Mouse (Mus musculus) common myeloid progenitor, adult 5-6 weeks (primary cell): Measurements from ENCODE around the gene Marveld1. TPM values are rescaled to one million over a fixed set of nuclear protein-coding genes. Genes with fewer than 3 reads are reported as not detected.

Experiments
- ATAC-seq: replicated peaks from 2 replicates; pipeline ENCODE4 v1.8.0; 2016; ENCODE audit warnings: low read depth, mild to moderate bottlenecking, moderate TSS enrichment, inconsistent platforms; ENCODE audit not compliant: poor library complexity, severe bottlenecking
- total RNA-seq: library from RNA; stranded (forward); fragments of 200-1000, 187-1606 nt; gene quantifications from 2 replicates; pipeline ENCODE4 v1.2.3, GENCODE M21; 2017

The Marveld1 gene
- 10.7 and 12.0 TPM in 2 replicates for total RNA-seq

DNA sequence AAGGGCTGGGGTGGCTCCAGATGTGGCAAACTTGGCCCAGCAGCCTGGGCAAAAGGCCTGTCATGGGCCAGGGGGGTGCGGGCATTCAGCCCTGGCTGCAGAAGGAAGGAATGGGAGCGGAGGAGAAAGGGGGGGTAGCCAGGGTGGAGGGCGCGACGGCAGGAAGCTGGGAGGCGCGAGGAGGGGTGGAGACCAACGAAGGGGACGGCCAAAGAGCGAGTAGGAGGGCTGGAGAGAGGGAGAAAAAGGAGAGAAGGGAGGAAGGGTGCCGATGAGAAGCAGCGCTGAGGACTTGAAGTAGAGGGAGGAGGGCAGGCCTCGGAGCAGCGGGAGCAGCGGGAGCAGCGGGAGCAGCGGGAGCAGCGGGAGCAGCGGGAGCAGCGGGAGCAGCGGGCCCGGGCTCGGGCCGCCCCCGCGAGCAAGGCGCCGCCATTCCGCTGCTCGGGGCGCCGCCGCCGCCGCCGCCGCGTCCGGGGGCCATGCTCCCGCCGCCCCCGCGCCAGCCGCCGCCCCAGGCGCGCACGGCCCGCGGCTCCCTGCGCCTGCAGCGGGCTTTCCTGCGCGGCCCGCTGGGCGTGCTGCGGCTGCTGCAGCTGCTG, at the start of gene Marveld1:
Gene Marveld1, plus strand, starts transcription at position 231 of the 599 bp plus-strand sequence.
- ATAC-seq, result peak; percentile 48

DNA sequence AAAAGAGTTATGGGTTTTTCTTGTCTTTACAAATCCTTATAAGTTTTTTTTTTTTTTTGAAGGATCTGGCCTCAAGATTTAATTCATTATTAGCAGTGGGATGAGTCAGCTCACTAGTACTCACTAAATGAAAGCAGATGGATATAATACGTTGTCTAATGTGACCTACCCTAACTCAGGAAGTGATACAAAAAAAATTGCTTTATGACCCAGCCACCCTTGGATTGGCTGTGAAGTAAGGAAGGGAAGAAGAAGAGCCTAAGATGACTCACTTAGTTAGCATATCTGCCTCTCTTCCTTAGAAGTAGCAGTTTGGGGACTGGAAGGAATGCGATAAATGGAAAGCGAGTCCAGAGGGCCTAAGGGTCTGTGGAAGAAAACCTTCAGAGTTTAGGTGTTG, 47.8 kb upstream of the Marveld1 start:
- ATAC-seq, result no peak

- no peak for ATAC-seq
Measured at GRCm38 (mm10) chr19:42104681-42105080, 42.5 kb upstream of the Marveld1 start.

DNA sequence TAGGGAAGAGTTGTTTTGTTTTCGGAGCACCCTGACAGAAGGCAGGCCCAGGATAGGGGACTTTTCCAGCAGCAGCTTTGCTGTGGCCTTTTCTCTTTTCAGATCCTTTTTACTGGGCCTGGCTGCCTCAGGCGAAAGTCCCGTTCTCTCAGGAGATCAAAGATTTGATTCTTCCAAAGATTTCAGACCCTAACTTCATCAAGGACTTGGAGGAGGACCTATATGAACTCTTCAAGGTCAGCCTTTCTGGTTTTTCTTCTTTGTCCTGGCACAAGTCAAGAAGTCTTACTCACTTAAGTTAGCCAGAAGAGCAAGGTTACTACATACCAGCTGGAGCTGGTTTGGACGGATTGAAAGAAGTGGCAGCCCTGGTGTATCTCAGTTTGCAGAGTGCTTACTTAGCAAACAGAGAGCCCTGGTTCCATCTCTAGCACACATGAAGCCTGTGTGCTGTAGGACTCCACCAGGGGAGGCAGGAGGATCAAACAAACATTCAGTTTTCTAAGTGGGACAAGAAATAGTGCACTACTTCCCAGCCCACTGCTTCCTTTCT, 31.3 kb upstream of the Marveld1 start:
- no peak for ATAC-seq

DNA sequence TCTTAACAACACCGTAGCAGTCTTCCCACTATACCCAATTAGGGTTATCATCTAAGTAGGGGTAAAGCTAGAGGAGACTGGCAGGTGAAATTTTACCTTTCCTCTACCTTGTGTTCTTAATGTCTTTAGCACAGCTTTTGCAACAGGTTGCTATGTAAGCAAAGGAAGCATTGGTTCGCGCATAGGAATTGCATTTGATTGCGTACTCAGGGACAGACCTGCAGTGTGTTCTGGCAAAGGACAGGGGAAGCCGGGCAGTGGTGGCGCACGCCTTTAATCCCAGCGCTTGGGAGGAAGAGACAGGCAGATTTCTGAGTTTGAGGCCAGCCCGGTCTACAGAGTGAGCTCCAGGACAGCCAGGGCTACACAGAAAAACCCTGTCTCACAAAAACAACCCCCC, 29.1 kb upstream of the Marveld1 start:
- ATAC-seq, result no peak

- ATAC-seq, result no peak
Measured at GRCm38 (mm10) chr19:42118596-42118995, 28.6 kb upstream of the Marveld1 start.

DNA sequence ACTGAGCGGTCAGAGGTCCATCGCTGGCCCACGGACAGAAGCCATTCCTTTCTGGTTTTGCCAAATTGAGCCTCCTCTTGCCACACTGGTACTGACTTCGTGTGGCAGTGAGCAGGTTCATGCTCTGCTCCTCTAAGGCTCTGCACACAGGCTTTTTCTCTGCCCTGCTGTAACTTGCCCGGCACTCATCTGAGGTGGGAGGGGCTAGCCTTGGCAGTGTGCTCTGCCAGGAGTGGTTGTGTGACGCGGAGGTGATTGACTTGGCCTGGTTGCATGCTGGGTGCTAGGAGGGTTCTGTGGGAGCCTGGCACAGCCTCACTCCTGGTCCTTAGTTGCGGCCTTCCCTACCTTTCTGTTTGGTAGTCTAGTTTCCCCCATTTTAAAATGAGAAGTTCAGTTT, 26.7 kb upstream of the Marveld1 start:
- no peak for ATAC-seq

DNA sequence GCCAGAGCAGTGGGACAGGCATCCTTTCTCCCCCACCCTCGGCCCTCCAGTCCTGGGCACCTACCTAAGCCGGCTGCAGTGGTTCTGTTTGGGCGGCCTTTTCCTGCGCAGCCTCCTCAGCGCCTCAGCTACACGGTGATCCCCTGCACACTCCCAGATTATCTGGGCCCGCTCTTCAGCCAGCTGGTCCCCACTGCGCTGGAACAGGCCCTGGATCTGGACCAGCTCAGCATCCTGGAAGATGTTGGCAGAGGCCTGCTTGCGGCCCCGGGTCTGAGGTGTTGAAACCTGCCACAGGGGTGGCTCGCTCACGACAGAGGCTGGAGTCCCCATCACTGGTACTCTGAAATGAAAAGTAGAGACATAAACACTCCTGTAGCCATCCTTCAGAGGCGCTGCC, 22.5 kb upstream of the Marveld1 start:
- no peak for ATAC-seq

DNA sequence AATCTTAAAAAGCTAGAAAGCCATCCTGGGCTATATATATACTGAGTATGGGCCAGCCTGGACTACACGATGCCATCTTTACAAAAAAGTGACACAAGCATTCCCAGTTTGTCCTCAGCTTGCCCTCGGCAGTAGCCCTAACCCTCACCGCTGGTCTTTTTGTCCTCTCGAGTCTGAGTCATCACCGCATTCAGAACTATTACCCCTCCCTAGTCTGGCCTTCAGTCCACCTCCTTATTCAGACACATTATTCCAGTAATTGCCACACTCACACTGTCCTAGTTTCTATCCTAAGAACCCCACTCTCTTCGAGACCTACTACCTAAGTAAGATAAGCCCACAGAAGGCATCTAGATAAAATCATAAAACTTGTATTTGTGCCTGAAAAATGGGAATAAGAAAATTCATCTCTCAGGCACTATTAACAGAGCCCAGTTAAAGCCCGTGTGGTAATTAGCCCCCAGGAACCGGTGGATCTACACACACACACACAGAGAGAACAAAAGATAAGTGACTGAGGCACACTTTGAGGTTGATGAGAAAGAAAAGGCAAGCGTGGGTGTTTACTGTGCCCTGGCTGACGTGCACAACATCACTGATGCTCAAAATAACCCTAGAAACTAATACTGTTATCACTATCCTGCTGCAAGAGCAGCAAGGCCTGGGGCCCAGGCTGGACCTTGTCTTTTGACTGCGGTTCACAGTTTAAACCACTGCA, 21.5 kb upstream of the Marveld1 start:
- ATAC-seq, result no peak

- ATAC-seq, result no peak
Measured at GRCm38 (mm10) chr19:42126219-42126605, 21.0 kb upstream of the Marveld1 start.

GRCm38 (mm10) chr19:42127024-42127423, 20.2 kb upstream of the Marveld1 start:
- ATAC-seq, result no peak

DNA sequence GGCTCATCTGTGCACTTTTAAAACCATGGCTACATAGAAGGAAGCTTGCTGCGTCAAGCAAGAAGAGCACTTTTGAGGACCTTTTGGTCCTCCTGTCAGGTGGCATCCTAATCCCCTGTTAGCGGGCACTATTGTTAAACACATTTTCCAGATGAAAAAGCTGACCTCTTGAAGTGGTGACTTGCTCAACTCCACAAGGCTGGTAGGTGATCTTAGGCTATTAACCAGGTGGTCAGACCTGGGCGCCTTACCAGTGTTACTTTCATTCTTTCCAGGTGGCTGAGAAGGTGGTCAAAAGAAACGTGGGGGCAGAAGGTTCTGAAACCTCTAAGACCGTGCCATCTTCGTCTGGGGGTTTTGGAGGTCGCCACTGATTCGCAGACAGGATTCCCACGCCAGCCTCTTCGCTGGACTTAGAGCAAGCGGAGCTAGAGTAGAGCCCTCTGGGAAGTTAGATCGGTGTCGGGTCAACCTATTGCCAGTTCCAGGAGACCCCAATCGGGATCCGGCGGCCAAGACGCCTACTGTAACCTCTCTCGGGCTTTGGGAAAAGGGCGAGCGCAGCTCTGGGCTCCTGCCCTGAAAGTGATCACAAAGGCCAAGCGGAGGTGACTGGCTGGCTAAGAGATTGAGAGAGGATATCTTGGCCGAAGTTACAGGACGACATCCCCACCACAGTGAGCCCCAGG, 19.0 kb upstream of the Marveld1 start:
- ATAC-seq, result no peak

GRCm38 (mm10) chr19:42128787-42129508, 18.3 kb upstream of the Marveld1 start, which contains the start of gene Avpi1:
TSS of gene Avpi1 (minus strand) at chr19:42129059.
- peak; percentile 90 for ATAC-seq

- ATAC-seq, result peak; percentile 29
Measured at GRCm38 (mm10) chr19:42129509-42130293, 17.5 kb upstream of the Marveld1 start.

DNA sequence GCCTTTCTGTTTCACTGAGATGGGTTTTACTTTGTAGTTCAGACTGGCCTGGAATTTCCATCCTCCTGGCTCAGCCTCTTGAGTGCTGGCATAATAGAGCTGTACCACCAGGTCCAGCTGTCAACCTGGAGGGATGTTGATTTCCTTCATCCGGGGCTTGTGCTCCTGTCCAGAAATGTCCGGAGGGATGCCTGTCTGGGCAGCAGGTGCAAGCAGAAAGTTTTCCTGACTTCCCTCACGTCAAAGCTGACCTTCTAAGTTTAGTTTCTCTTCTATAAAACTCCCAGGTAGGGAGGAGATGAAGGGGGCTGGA, 16.9 kb upstream of the Marveld1 start:
- no peak for ATAC-seq

DNA sequence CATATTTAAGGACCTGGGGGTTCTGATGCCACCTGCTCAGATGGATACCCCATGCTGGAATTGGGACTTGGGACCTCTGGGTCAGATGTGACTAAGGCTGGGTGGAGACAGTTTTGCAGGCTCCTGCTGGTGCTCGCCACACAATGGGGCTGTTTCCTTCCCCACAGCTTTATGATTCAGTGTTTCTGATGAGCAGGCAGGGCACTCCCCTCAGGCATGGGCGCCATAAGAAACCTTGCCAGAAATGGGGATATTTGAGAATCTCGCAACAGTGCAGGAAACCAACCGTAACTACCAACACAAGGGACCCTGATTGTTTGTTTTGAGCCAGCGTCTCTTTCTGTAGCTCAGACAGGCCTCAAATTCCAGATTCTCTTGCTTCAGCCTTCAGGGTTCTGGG, 16.1 kb upstream of the Marveld1 start:
- no peak for ATAC-seq

- no peak for ATAC-seq
Measured at GRCm38 (mm10) chr19:42135070-42135469, 12.1 kb upstream of the Marveld1 start.

DNA sequence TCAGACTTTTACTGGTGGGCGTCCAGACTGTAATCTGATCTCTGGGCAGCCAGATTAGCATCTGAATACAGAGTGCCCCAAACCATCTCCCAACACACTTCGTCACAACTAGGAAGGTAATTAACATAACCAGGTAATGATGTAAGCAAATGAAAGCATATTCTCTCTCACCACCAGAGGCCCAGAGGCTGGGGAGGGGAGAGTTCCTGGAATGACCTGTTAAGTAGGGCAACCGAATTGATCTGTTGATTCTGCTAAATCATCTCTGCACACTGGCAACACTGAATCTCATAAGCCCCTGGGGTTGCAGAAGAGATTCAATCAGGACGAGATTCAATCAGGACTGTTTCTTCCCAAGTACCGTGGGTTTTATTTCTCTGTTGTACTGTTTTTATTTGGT, 11.1 kb upstream of the Marveld1 start:
- ATAC-seq, result no peak

DNA sequence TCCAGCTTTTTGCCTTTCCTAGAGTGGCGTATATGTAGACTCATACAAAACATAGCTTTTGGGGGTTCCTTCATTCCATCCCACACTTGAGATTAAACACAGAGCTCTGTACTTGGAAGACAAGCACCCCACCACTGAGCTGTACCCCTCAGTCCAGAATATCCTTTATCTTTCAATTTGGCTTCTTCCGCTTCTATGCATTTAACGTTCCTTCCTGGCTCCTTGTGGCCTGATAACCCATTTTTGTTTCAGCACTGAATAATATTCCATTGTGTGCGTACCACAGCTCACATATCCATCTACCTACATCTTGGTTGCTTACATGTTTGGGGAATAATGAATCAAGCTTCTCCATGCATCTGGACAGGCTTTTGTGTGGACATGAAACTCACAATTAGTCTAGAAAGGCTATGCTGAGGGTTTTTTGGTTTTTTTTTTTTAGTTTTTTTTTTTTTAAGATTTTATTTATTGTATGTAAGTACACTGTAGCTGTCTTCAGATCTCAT, 10.0 kb upstream of the Marveld1 start:
- no peak for ATAC-seq
